Mouse (Mus musculus): ENCODE measurements around the gene Pirt. TPM values are rescaled to one million over a fixed set of nuclear protein-coding genes. Genes with fewer than 3 reads are reported as not detected.

Pirt gene
- polyA plus RNA-seq, 1 experiment from 2014 or later, result 0.60 TPM

- DNase-seq (ENCODE audit: low spot score, missing footprints) (peak; percentile 98), ATAC-seq (ENCODE audit: low FRiP score) (peak; percentile 86)
- H3K27me3 ChIP-seq (ENCODE audit: control insufficient read depth, insufficient read depth, low read length), result peaks cover 4% of the 10 kb centered on the region; the same call in 1 of the 2 replicates
- 17% methylated on average over 21 of the region's 21 CpGs for WGBS
- peaks cover 4% of the 10 kb centered on the region; the same call in 1 of the 2 replicates for H3K4me1 ChIP-seq (ENCODE audit: control insufficient read depth, insufficient read depth, low read length)
- H3K4me2 ChIP-seq, result peak overlapping the region; percentile 31
- peak overlapping the region; percentile 48 for H3K9ac ChIP-seq (ENCODE audit: low read length)
- no peak overlapping the region for H3K27ac ChIP-seq (ENCODE audit: low read depth, low read length)
- no peaks in the 10 kb centered on the region for H3K36me3 ChIP-seq (ENCODE audit: control insufficient read depth, insufficient read depth, low read length)
- H3K9me3 ChIP-seq (ENCODE audit: control insufficient read depth, low read length), result no peaks in the 10 kb centered on the region
- no peak overlapping the region for H3K4me3 ChIP-seq (ENCODE audit: low read depth, low read length)
These were observed 6.0 kb upstream of the Pirt start for GRCm38 (mm10) chr11:66905617-66906384.

DNA sequence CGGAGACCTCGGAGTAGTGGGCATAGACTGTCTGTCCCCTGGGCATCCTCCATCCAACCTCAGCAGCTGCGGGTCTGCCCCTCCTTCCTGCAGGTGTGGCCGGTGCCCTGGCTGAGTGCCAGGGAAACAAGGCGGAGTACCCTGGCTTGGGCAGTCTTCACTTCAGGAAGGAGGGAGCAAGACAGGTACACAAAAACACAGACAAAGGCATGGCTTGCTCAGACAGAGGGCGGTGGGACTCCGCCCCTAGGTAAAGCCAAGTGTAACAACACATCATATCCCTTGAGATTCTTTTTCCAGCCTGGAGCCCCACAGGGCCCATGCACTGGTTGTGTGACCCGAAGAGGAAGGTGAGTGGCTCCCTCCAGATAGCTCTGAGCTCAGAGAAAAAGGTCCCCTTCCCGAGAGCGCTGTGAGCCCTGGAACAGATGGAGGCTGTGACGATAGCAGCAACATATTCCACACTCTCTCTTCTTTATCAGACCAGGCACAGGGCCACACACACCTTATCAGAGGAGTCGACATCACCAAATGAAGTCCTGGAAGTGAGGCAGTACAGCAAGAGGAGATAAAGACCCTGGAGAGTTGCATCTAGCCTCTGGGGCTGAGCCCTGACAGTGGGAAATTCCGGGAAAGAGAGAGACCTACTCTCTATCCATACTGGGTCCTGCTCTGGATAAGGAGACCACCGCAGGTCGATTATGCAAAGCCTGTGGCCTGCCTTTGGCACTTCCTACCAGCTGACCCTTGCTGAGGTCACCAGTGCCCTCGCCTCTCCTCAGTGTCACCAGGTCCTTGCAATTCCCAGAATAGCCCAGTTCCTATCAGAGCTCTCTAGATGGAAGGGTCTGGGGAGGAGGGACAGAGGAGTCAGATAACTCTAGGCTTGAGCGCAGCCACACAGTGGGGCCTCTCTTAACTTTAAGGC is 1.0 kb downstream of the Pirt start:
- H3K4me2 ChIP-seq, result no peak overlapping the region
- no peak overlapping the region for H3K9ac ChIP-seq (ENCODE audit: low read length)
- no peaks in the 10 kb centered on the region for H3K4me1 ChIP-seq (ENCODE audit: control insufficient read depth, insufficient read depth, low read length)
- H3K27me3 ChIP-seq (ENCODE audit: control insufficient read depth, insufficient read depth, low read length), result no peaks in the 10 kb centered on the region
- peak; percentile 69 for DNase-seq (ENCODE audit: low spot score, missing footprints)
- ATAC-seq (ENCODE audit: low FRiP score), result no peak
- no peaks in the 10 kb centered on the region for H3K9me3 ChIP-seq (ENCODE audit: control insufficient read depth, low read length)
- WGBS, result 63% methylated on average over 17 of the region's 17 CpGs
- no peaks in the 10 kb centered on the region for H3K36me3 ChIP-seq (ENCODE audit: control insufficient read depth, insufficient read depth, low read length)
- H3K4me3 ChIP-seq (ENCODE audit: low read depth, low read length), result no peak overlapping the region
- no peak overlapping the region for H3K27ac ChIP-seq (ENCODE audit: low read depth, low read length)

GRCm38 (mm10) chr11:66914249-66914648 is 2.5 kb downstream of the Pirt start:
- no peak overlapping the region for H3K27ac ChIP-seq (ENCODE audit: low read depth, low read length)
- no peaks in the 10 kb centered on the region for H3K36me3 ChIP-seq (ENCODE audit: control insufficient read depth, insufficient read depth, low read length)
- no peaks in the 10 kb centered on the region for H3K27me3 ChIP-seq (ENCODE audit: control insufficient read depth, insufficient read depth, low read length)
- H3K4me2 ChIP-seq, result no peak overlapping the region
- no peak overlapping the region for H3K9ac ChIP-seq (ENCODE audit: low read length)
- WGBS, result 27% methylated on average over 3 of the region's 3 CpGs
- ATAC-seq (ENCODE audit: low FRiP score) (no peak), DNase-seq (ENCODE audit: low spot score, missing footprints) (peak; percentile 87)
- H3K9me3 ChIP-seq (ENCODE audit: control insufficient read depth, low read length), result no peaks in the 10 kb centered on the region
- no peak overlapping the region for H3K4me3 ChIP-seq (ENCODE audit: low read depth, low read length)
- H3K4me1 ChIP-seq (ENCODE audit: control insufficient read depth, insufficient read depth, low read length), result no peaks in the 10 kb centered on the region

- DNase-seq (ENCODE audit: low spot score, missing footprints), result no peak
- ATAC-seq (ENCODE audit: low FRiP score), result no peak
- Histone ChIP-seq H3K27me3 (ENCODE audit: control insufficient read depth, insufficient read depth, low read length) (no peaks in the 10 kb centered on the region), H3K4me1 (ENCODE audit: control insufficient read depth, insufficient read depth, low read length) (no peaks in the 10 kb centered on the region; the same call in 1 of the 2 replicates), H3K9ac (ENCODE audit: low read length) (no peak overlapping the region), H3K27ac (ENCODE audit: low read depth, low read length) (no peak overlapping the region), H3K4me3 (ENCODE audit: low read depth, low read length) (no peak overlapping the region), H3K9me3 (ENCODE audit: control insufficient read depth, low read length) (no peaks in the 10 kb centered on the region), H3K4me2 (no peak overlapping the region), H3K36me3 (ENCODE audit: control insufficient read depth, insufficient read depth, low read length) (no peaks in the 10 kb centered on the region)
- WGBS, result 73% methylated on average over 2 of the region's 2 CpGs
These were observed 8.2 kb downstream of the Pirt start for GRCm38 (mm10) chr11:66920012-66920411.

- Histone ChIP-seq H3K4me1 (ENCODE audit: control insufficient read depth, insufficient read depth, low read length) (no peaks in the 10 kb centered on the region; the same call in 1 of the 2 replicates), H3K27ac (ENCODE audit: low read depth, low read length) (no peak overlapping the region), H3K4me2 (no peak overlapping the region), H3K27me3 (ENCODE audit: control insufficient read depth, insufficient read depth, low read length) (no peaks in the 10 kb centered on the region), H3K9me3 (ENCODE audit: control insufficient read depth, low read length) (no peaks in the 10 kb centered on the region), H3K9ac (ENCODE audit: low read length) (no peak overlapping the region), H3K36me3 (ENCODE audit: control insufficient read depth, insufficient read depth, low read length) (no peaks in the 10 kb centered on the region), H3K4me3 (ENCODE audit: low read depth, low read length) (no peak overlapping the region)
- 85% methylated on average over 11 of the region's 11 CpGs for WGBS
- no peak for ATAC-seq (ENCODE audit: low FRiP score)
- DNase-seq (ENCODE audit: low spot score, missing footprints), result peak; percentile 73
These were observed 12.5 kb downstream of the Pirt start for GRCm38 (mm10) chr11:66924095-66924823.

GRCm38 (mm10) chr11:66928311-66928710 is 16.5 kb downstream of the Pirt start:
- peak; percentile 66 for DNase-seq (ENCODE audit: low spot score, missing footprints)

GRCm38 (mm10) chr11:66932827-66933599 is 21.2 kb downstream of the Pirt start:
- no peak overlapping the region for H3K27ac ChIP-seq (ENCODE audit: low read depth, low read length)
- H3K4me2 ChIP-seq, result no peak overlapping the region
- no peaks in the 10 kb centered on the region for H3K4me1 ChIP-seq (ENCODE audit: control insufficient read depth, insufficient read depth, low read length)
- no peak overlapping the region for H3K4me3 ChIP-seq (ENCODE audit: low read depth, low read length)
- H3K36me3 ChIP-seq (ENCODE audit: control insufficient read depth, insufficient read depth, low read length), result no peaks in the 10 kb centered on the region
- H3K9ac ChIP-seq (ENCODE audit: low read length), result no peak overlapping the region
- no peaks in the 10 kb centered on the region for H3K27me3 ChIP-seq (ENCODE audit: control insufficient read depth, insufficient read depth, low read length)
- 77% methylated on average over 9 of the region's 9 CpGs for WGBS
- peak; percentile 77 for DNase-seq (ENCODE audit: low spot score, missing footprints)
- ATAC-seq (ENCODE audit: low FRiP score), result no peak
- H3K9me3 ChIP-seq (ENCODE audit: control insufficient read depth, low read length), result no peaks in the 10 kb centered on the region

More at GRCm38 (mm10) chr11:66928311-66928710, 16.5 kb downstream of the Pirt start:
- 42% methylated on average over 3 of the region's 3 CpGs for WGBS
- H3K4me1 ChIP-seq (ENCODE audit: control insufficient read depth, insufficient read depth, low read length), result no peaks in the 10 kb centered on the region
- H3K27me3 ChIP-seq (ENCODE audit: control insufficient read depth, insufficient read depth, low read length), result no peaks in the 10 kb centered on the region
- H3K4me2 ChIP-seq, result no peak overlapping the region
- H3K36me3 ChIP-seq (ENCODE audit: control insufficient read depth, insufficient read depth, low read length), result no peaks in the 10 kb centered on the region
- no peak overlapping the region for H3K4me3 ChIP-seq (ENCODE audit: low read depth, low read length)
- no peaks in the 10 kb centered on the region for H3K9me3 ChIP-seq (ENCODE audit: control insufficient read depth, low read length)
- H3K27ac ChIP-seq (ENCODE audit: low read depth, low read length), result no peak overlapping the region
- no peak overlapping the region for H3K9ac ChIP-seq (ENCODE audit: low read length)
- no peak for ATAC-seq (ENCODE audit: low FRiP score)

- no peak for ATAC-seq (ENCODE audit: low FRiP score)
- Histone ChIP-seq H3K36me3 (ENCODE audit: control insufficient read depth, insufficient read depth, low read length) (no peaks in the 10 kb centered on the region), H3K9ac (ENCODE audit: low read length) (no peak overlapping the region)
These were observed 22.8 kb downstream of the Pirt start for GRCm38 (mm10) chr11:66934428-66935173.

More at GRCm38 (mm10) chr11:66934428-66935173, 22.8 kb downstream of the Pirt start:
- Histone ChIP-seq H3K4me2 (no peak overlapping the region), H3K27me3 (ENCODE audit: control insufficient read depth, insufficient read depth, low read length) (no peaks in the 10 kb centered on the region), H3K27ac (ENCODE audit: low read depth, low read length) (no peak overlapping the region), H3K4me3 (ENCODE audit: low read depth, low read length) (no peak overlapping the region), H3K4me1 (ENCODE audit: control insufficient read depth, insufficient read depth, low read length) (no peaks in the 10 kb centered on the region), H3K9me3 (ENCODE audit: control insufficient read depth, low read length) (no peaks in the 10 kb centered on the region)
- 88% methylated on average over 7 of the region's 7 CpGs for WGBS
- no peak for DNase-seq (ENCODE audit: low spot score, missing footprints)

Measured in midbrain, embryonic 11.5 days (tissue).